Mouse (Mus musculus): ENCODE measurements at regions not wholly inside any gene's neighbourhood (a gene's known extent, or its start where the extent isn't known, plus 50 kb on each side); places are given as distances from the start of the nearest gene placed in this dataset.
A peak's percentile ranks its signal among the peaks of the same experiment; 100 is the strongest.

GRCm38 (mm10) chr4:62872562-62872961, 92.8 kb upstream of the Zfp618 start:
- no peaks in the 10 kb centered on the region for H3K9me3 ChIP-seq
- H3K9ac ChIP-seq: no peak overlapping the region
- H3K27ac ChIP-seq: no peak overlapping the region
- WGBS: 77% methylated on average over 10 of the region's 10 CpGs
- H3K4me1 ChIP-seq: peaks cover 7% of the 10 kb centered on the region
- H3K4me2 ChIP-seq: no peak overlapping the region
- no peak for ATAC-seq (replicated peaks)
- no peak overlapping the region for H3K4me3 ChIP-seq
- H3K27me3 ChIP-seq (replicated peaks): no peaks in the 10 kb centered on the region
- no peaks in the 10 kb centered on the region for H3K36me3 ChIP-seq (replicated peaks)

- Histone ChIP-seq H3K4me1 (peaks cover 7% of the 10 kb centered on the region), H3K36me3 (replicated peaks) (no peaks in the 10 kb centered on the region), H3K9me3 (no peaks in the 10 kb centered on the region), H3K4me3 (no peak overlapping the region), H3K27ac (no peak overlapping the region), H3K9ac (no peak overlapping the region), H3K27me3 (replicated peaks) (no peaks in the 10 kb centered on the region), H3K4me2 (no peak overlapping the region)
- WGBS: 76% methylated on average over 12 of the region's 12 CpGs
- no peak for ATAC-seq (replicated peaks)
These were observed 91.4 kb upstream of the Zfp618 start for GRCm38 (mm10) chr4:62873986-62874385.

- no peaks in the 10 kb centered on the region for H3K36me3 ChIP-seq (replicated peaks)
- no peaks in the 10 kb centered on the region for H3K27me3 ChIP-seq (replicated peaks)
- 87% methylated on average over 7 of the region's 7 CpGs for WGBS
- H3K4me2 ChIP-seq: no peak overlapping the region
- no peak overlapping the region for H3K4me3 ChIP-seq
- H3K9ac ChIP-seq: no peak overlapping the region
- no peaks in the 10 kb centered on the region for H3K4me1 ChIP-seq
- no peak overlapping the region for H3K27ac ChIP-seq
- no peaks in the 10 kb centered on the region for H3K9me3 ChIP-seq
- ATAC-seq (replicated peaks): no peak
These were observed 87.3 kb upstream of the Zfp618 start for GRCm38 (mm10) chr4:62878063-62878462.

GRCm38 (mm10) chr4:62878927-62879326, 86.4 kb upstream of the Zfp618 start:
- WGBS: 96% methylated on average over 3 of the region's 3 CpGs
- Histone ChIP-seq H3K9ac (no peak overlapping the region), H3K9me3 (no peaks in the 10 kb centered on the region), H3K4me1 (no peaks in the 10 kb centered on the region), H3K27ac (no peak overlapping the region), H3K36me3 (replicated peaks) (no peaks in the 10 kb centered on the region), H3K27me3 (replicated peaks) (no peaks in the 10 kb centered on the region), H3K4me3 (no peak overlapping the region), H3K4me2 (no peak overlapping the region)
- ATAC-seq (replicated peaks): no peak

GRCm38 (mm10) chr4:62881824-62882223, 83.5 kb upstream of the Zfp618 start:
- Histone ChIP-seq H3K27me3 (replicated peaks) (no peaks in the 10 kb centered on the region), H3K4me3 (no peak overlapping the region)
- WGBS: 77% methylated on average over 11 of the region's 11 CpGs

GRCm38 (mm10) chr4:62882276-62882675, 83.1 kb upstream of the Zfp618 start:
- no peak overlapping the region for H3K4me2 ChIP-seq
- H3K4me1 ChIP-seq: no peaks in the 10 kb centered on the region
- H3K9me3 ChIP-seq: no peaks in the 10 kb centered on the region
- no peak for ATAC-seq (replicated peaks)
- WGBS: 59% methylated on average over 8 of the region's 8 CpGs
- no peak overlapping the region for H3K9ac ChIP-seq
- H3K4me3 ChIP-seq: no peak overlapping the region
- no peak overlapping the region for H3K27ac ChIP-seq
- no peaks in the 10 kb centered on the region for H3K36me3 ChIP-seq (replicated peaks)
- H3K27me3 ChIP-seq (replicated peaks): no peaks in the 10 kb centered on the region

More at GRCm38 (mm10) chr4:62881824-62882223, 83.5 kb upstream of the Zfp618 start:
- no peak overlapping the region for H3K27ac ChIP-seq
- H3K4me2 ChIP-seq: no peak overlapping the region
- no peaks in the 10 kb centered on the region for H3K9me3 ChIP-seq
- H3K4me1 ChIP-seq: no peaks in the 10 kb centered on the region
- no peaks in the 10 kb centered on the region for H3K36me3 ChIP-seq (replicated peaks)
- ATAC-seq (replicated peaks): no peak
- no peak overlapping the region for H3K9ac ChIP-seq

GRCm38 (mm10) chr4:62888736-62889135, 76.6 kb upstream of the Zfp618 start:
- Histone ChIP-seq H3K4me2 (no peak overlapping the region), H3K9me3 (no peaks in the 10 kb centered on the region), H3K27ac (no peak overlapping the region), H3K9ac (no peak overlapping the region), H3K4me1 (no peaks in the 10 kb centered on the region), H3K27me3 (replicated peaks) (no peaks in the 10 kb centered on the region), H3K36me3 (replicated peaks) (no peaks in the 10 kb centered on the region), H3K4me3 (no peak overlapping the region)
- WGBS: 89% methylated on average over 7 of the region's 7 CpGs
- ATAC-seq (replicated peaks): no peak

- WGBS: 49% methylated on average over 4 of the region's 4 CpGs
- Histone ChIP-seq H3K36me3 (replicated peaks) (no peaks in the 10 kb centered on the region), H3K9me3 (no peaks in the 10 kb centered on the region), H3K27me3 (replicated peaks) (no peaks in the 10 kb centered on the region), H3K4me3 (no peak overlapping the region), H3K9ac (no peak overlapping the region), H3K27ac (no peak overlapping the region), H3K4me1 (no peaks in the 10 kb centered on the region), H3K4me2 (no peak overlapping the region)
- 0 out of 2 replicates have a peak, but pooled peaks have one; percentile 24 for ATAC-seq (replicated peaks)
These were observed 75.7 kb upstream of the Zfp618 start for GRCm38 (mm10) chr4:62889708-62890107.

GRCm38 (mm10) chr4:62890588-62891580, 74.5 kb upstream of the Zfp618 start:
- H3K4me3 ChIP-seq: no peak overlapping the region
- H3K9me3 ChIP-seq: no peaks in the 10 kb centered on the region
- no peaks in the 10 kb centered on the region for H3K4me1 ChIP-seq
- no peak overlapping the region for H3K27ac ChIP-seq
- 47% methylated on average over 21 of the region's 21 CpGs for WGBS
- no peaks in the 10 kb centered on the region for H3K36me3 ChIP-seq (replicated peaks)
- no peak for ATAC-seq (replicated peaks)
- no peak overlapping the region for H3K9ac ChIP-seq
- H3K27me3 ChIP-seq (replicated peaks): no peaks in the 10 kb centered on the region
- no peak overlapping the region for H3K4me2 ChIP-seq

- H3K9me3 ChIP-seq: no peaks in the 10 kb centered on the region
- H3K4me3 ChIP-seq: no peak overlapping the region
- no peak overlapping the region for H3K27ac ChIP-seq
- H3K36me3 ChIP-seq (replicated peaks): no peaks in the 10 kb centered on the region
- H3K27me3 ChIP-seq (replicated peaks): no peaks in the 10 kb centered on the region
- WGBS: 78% methylated on average over 4 of the region's 4 CpGs
- no peak for ATAC-seq (replicated peaks)
- H3K4me1 ChIP-seq: no peaks in the 10 kb centered on the region
- H3K4me2 ChIP-seq: no peak overlapping the region
- H3K9ac ChIP-seq: no peak overlapping the region
These were observed 52.5 kb upstream of the Zfp618 start for GRCm38 (mm10) chr4:62912891-62913290.
